12 mouse cellular contexts compared by ENCODE assay signal in the genomic region with DNA sequence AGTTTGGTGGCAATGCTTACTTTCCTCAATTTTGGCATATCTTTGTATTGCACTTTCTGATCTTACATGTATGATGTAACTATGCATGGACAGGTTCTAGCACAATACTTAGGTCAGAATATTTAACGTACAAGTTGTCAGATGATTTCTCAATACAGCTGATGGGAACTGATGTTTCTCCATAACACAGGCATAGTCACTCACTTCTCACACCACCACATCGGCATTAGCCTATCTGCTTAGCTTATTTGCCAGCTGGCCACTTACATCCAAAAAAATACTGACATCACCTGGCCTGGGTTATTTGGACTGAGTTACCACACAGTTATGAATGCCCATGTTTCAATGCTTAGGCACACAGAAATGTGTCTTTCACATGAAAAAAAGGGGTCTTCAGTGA. TPM values are rescaled to one million over a fixed set of nuclear protein-coding genes. Genes with fewer than 3 reads are reported as not detected.
DNase-seq lines count a peak whose midpoint lies in the region; ATAC-seq and TF ChIP-seq lines count a peak whose summit lies in the region.
"Had no signal": no experiment of that assay in that cellular context is flagged by ENCODE, and none has a peak within 500 bp of the region (broad histone marks: within the 10 kb centered on the region; RNA-seq: fewer than 3 reads in every experiment).

No protein-coding gene starts in this region.

- WGBS in hindbrain, embryonic 12.5 days, result 93% methylated on average over 2 of the region's 2 CpGs
- WGBS in hindbrain, embryonic 10.5 days, result 94% methylated on average over 2 of the region's 2 CpGs
- WGBS in neural tube, embryonic 13.5 days, result 93% methylated on average over 2 of the region's 2 CpGs
- WGBS in neural tube, embryonic 15.5 days, result 93% methylated on average over 2 of the region's 2 CpGs
- 54% methylated on average over 2 of the region's 2 CpGs for WGBS in heart, postnatal 0 days

- no peak for TF ChIP-seq EP300 in heart, postnatal 0 days (IDR thresholded peaks at IDR 0.05; ENCODE audit: low read depth)

- no peaks in the 10 kb centered on the region for H3K27me3 ChIP-seq in hindbrain, embryonic 12.5 days
- no peaks in the 10 kb centered on the region for H3K27me3 ChIP-seq in hindbrain, embryonic 10.5 days (ENCODE audit: insufficient read depth, poor library complexity, severe bottlenecking)
- H3K27me3 ChIP-seq in neural tube, embryonic 13.5 days, result no peaks in the 10 kb centered on the region
- H3K27me3 ChIP-seq in neural tube, embryonic 15.5 days (replicated peaks), result no peaks in the 10 kb centered on the region
- H3K27me3 ChIP-seq in heart, postnatal 0 days (ENCODE audit: control insufficient read depth, insufficient read depth, low read length), result no peaks in the 10 kb centered on the region
- H3K27me3 ChIP-seq in myocyte (ENCODE audit: control insufficient read depth, insufficient read depth, insufficient read length), result no peaks in the 10 kb centered on the region
- H3K27me3 ChIP-seq: embryonic facial prominence, embryonic 15.5 days; neural tube, embryonic 12.5 days had no signal

- H3K36me3 ChIP-seq in hindbrain, embryonic 12.5 days, result peaks cover 19% of the 10 kb centered on the region
- H3K36me3 ChIP-seq in hindbrain, embryonic 10.5 days, result peaks cover 36% of the 10 kb centered on the region
- peaks cover 25% of the 10 kb centered on the region for H3K36me3 ChIP-seq in neural tube, embryonic 13.5 days
- peaks cover 14% of the 10 kb centered on the region for H3K36me3 ChIP-seq in neural tube, embryonic 15.5 days
- H3K36me3 ChIP-seq in heart, postnatal 0 days (replicated peaks; ENCODE audit: control insufficient read depth, insufficient read depth, low read length), result peaks cover 21% of the 10 kb centered on the region
- peaks cover 28% of the 10 kb centered on the region for H3K36me3 ChIP-seq in myocyte (ENCODE audit: control insufficient read depth, insufficient read depth)

- no peak for TF ChIP-seq CTCF in heart, postnatal 0 days (IDR thresholded peaks at IDR 0.05; ENCODE audit: low read depth)

- no peak for TF ChIP-seq POLR2A in myocyte (IDR thresholded peaks at IDR 0.05; ENCODE audit: insufficient read length, low read depth)

- no peak overlapping the region for H3K9ac ChIP-seq in hindbrain, embryonic 12.5 days
- H3K9ac ChIP-seq in neural tube, embryonic 13.5 days, result peak overlapping the region; percentile 10; the same call in 1 of the 2 replicates
- H3K9ac ChIP-seq in neural tube, embryonic 15.5 days (replicated peaks), result no peak overlapping the region
- no peak overlapping the region for H3K9ac ChIP-seq in heart, postnatal 0 days (replicated peaks; ENCODE audit: low read depth, low read length)
- H3K9ac ChIP-seq: embryonic facial prominence, embryonic 15.5 days; neural tube, embryonic 12.5 days had no signal

- no peak overlapping the region for H3K27ac ChIP-seq in hindbrain, embryonic 12.5 days
- no peak overlapping the region for H3K27ac ChIP-seq in hindbrain, embryonic 10.5 days
- no peak overlapping the region for H3K27ac ChIP-seq in neural tube, embryonic 13.5 days (replicated peaks)
- no peak overlapping the region for H3K27ac ChIP-seq in neural tube, embryonic 15.5 days (replicated peaks)
- no peak overlapping the region for H3K27ac ChIP-seq in heart, postnatal 0 days (ENCODE audit: low read depth)
- H3K27ac ChIP-seq: embryonic facial prominence, embryonic 15.5 days; neural tube, embryonic 12.5 days had no signal

- H3K4me2 ChIP-seq in hindbrain, embryonic 12.5 days (replicated peaks), result peak overlapping the region; percentile 75; the same call in 1 of the 2 replicates
- peak overlapping the region; percentile 10; the same call in 1 of the 2 replicates for H3K4me2 ChIP-seq in neural tube, embryonic 13.5 days
- H3K4me2 ChIP-seq in neural tube, embryonic 15.5 days, result no peak overlapping the region
- H3K4me2 ChIP-seq in heart, postnatal 0 days (ENCODE audit: low read depth, low read length), result peak overlapping the region; percentile 18; the same call in 1 of the 2 replicates
- H3K4me2 ChIP-seq in myocyte (ENCODE audit: low read depth), result peak overlapping the region; percentile 90

- ATAC-seq in hindbrain, embryonic 12.5 days (ENCODE audit: low FRiP score), result no peak
- no peak for ATAC-seq in neural tube, embryonic 13.5 days (ENCODE audit: low read depth)
- no peak for ATAC-seq in neural tube, embryonic 15.5 days (ENCODE audit: low FRiP score)
- no peak for ATAC-seq in heart, postnatal 0 days (ENCODE audit: insufficient read depth, low read depth)

- H3ac ChIP-seq in myocyte (ENCODE audit: control insufficient read depth, insufficient read length), result no peak overlapping the region

- peaks cover 55% of the 10 kb centered on the region for H3K79me2 ChIP-seq in myocyte (ENCODE audit: control insufficient read depth, insufficient read depth)

- no peak for DNase-seq in hindbrain, embryonic 10.5 days (ENCODE audit: low spot score)
- no peak for DNase-seq in heart, postnatal 0 days (ENCODE audit: low spot score)
- DNase-seq in kidney, adult 9 months, result no peak
- DNase-seq in adrenal gland, adult 8-10 months, result no peak
- DNase-seq: cerebellum, adult 9-11 months; layer of hippocampus, adult 9-11 months had no signal

- H3K4me1 ChIP-seq in hindbrain, embryonic 12.5 days, result peaks cover 19% of the 10 kb centered on the region
- H3K4me1 ChIP-seq in hindbrain, embryonic 10.5 days (replicated peaks), result peaks cover 33% of the 10 kb centered on the region
- peaks cover 30% of the 10 kb centered on the region for H3K4me1 ChIP-seq in neural tube, embryonic 13.5 days (replicated peaks)
- H3K4me1 ChIP-seq in neural tube, embryonic 15.5 days, result peaks cover 29% of the 10 kb centered on the region
- peaks cover 30% of the 10 kb centered on the region for H3K4me1 ChIP-seq in heart, postnatal 0 days (ENCODE audit: control insufficient read depth, insufficient read depth)

- no peaks in the 10 kb centered on the region for H3K9me3 ChIP-seq in hindbrain, embryonic 12.5 days (replicated peaks)
- no peaks in the 10 kb centered on the region for H3K9me3 ChIP-seq in hindbrain, embryonic 10.5 days
- no peaks in the 10 kb centered on the region for H3K9me3 ChIP-seq in neural tube, embryonic 13.5 days
- no peaks in the 10 kb centered on the region for H3K9me3 ChIP-seq in neural tube, embryonic 15.5 days (replicated peaks)
- no peaks in the 10 kb centered on the region for H3K9me3 ChIP-seq in heart, postnatal 0 days (replicated peaks; ENCODE audit: control insufficient read depth, low read length)
- H3K9me3 ChIP-seq: embryonic facial prominence, embryonic 15.5 days; neural tube, embryonic 12.5 days had no signal

- H3K4me3 ChIP-seq in hindbrain, embryonic 12.5 days, result no peak overlapping the region
- no peak overlapping the region for H3K4me3 ChIP-seq in hindbrain, embryonic 10.5 days
- H3K4me3 ChIP-seq in neural tube, embryonic 13.5 days, result no peak overlapping the region
- H3K4me3 ChIP-seq in neural tube, embryonic 15.5 days (replicated peaks), result no peak overlapping the region
- no peak overlapping the region for H3K4me3 ChIP-seq in heart, postnatal 0 days (ENCODE audit: low read depth, low read length)
- H3K4me3 ChIP-seq in myocyte, result no peak overlapping the region
- H3K4me3 ChIP-seq: neural tube, embryonic 12.5 days had no signal

TF ChIP-seq in myocyte, 11 proteins besides CTCF, POLR2A, EP300 and RAD21:
- TF ChIP-seq CEBPB (IDR thresholded peaks at IDR 0.05; ENCODE audit: insufficient read depth, poor library complexity, severe bottlenecking) (no peak), MAX (IDR thresholded peaks at IDR 0.05; ENCODE audit: low read depth) (no peak), TCF12 (IDR thresholded peaks at IDR 0.05; ENCODE audit: insufficient read depth, poor library complexity, severe bottlenecking) (no peak), REST (IDR thresholded peaks at IDR 0.05; ENCODE audit: insufficient read depth, insufficient read length) (no peak), MYOG (IDR thresholded peaks at IDR 0.05; ENCODE audit: control insufficient read depth in 1 of 3, insufficient read depth in 1 of 3, insufficient read length in 2 of 3, low read depth in 2 of 3) (no peak)

RNA-seq across cellular contexts. Expression of a gene that starts 2.5 kb away (rescaled TPM):
- 147 and 148 TPM in 2 replicates for polyA plus RNA-seq in hindbrain, embryonic 12.5 days (2016; fragmentation: Nextera tagmentation; extraction: Ambion mirVana)
- polyA plus RNA-seq in hindbrain, embryonic 10.5 days (2016; fragmentation: Nextera tagmentation; extraction: Ambion mirVana), result 163 and 173 TPM in 2 replicates
- 143 and 157 TPM in 2 replicates for polyA plus RNA-seq in neural tube, embryonic 13.5 days (2015; fragmentation: Nextera tagmentation; extraction: Ambion mirVana)
- 139 and 145 TPM in 2 replicates for polyA plus RNA-seq in neural tube, embryonic 15.5 days (2015; fragmentation: Nextera tagmentation; extraction: Ambion mirVana)
- total RNA-seq in heart, postnatal 0 days (2014; rRNA removed; ENCODE audit: low replicate concordance), result 138 and 159 TPM in 2 replicates
- polyA plus RNA-seq in heart, postnatal 0 days (2015; fragmentation: Nextera tagmentation; extraction: Ambion mirVana), result 171 and 180 TPM in 2 replicates
- polyA plus RNA-seq in myocyte (2012; fragmentation: generic; extraction: Trizol), result 117 TPM
- 100 to 1,000 TPM; 114 to 124 (median 119) TPM for total RNA-seq in adrenal gland, adult 8-10 months (2022)
